Mouse (Mus musculus) midbrain, embryonic 13.5 days (tissue): ENCODE data around the gene 2510009E07Rik. TPM values are rescaled to one million over a fixed set of nuclear protein-coding genes. Genes with fewer than 3 reads are reported as not detected.
"Not testable (repeated sequence)": the region's sequence is repeated elsewhere in the genome, so short reads cannot be mapped to it uniquely, and the experiment has no call there.

ENCODE experiments used
- ATAC-seq: fragments of 200-750 bp; cut with Nextera tagmentation; 2 replicates; pipeline ENCODE4 v1.8.0; 2017; ENCODE audit warnings: mild to moderate bottlenecking, moderate TSS enrichment, moderate library complexity
- H3K27ac ChIP-seq: fragments of 300-500 bp; sonication (generic); 2 replicates; pipeline ENCODE4 v1.5.1; 2015; ENCODE audit warnings: inconsistent platforms, mild to moderate bottlenecking, moderate library complexity
- H3K27me3 ChIP-seq: fragments of 300-500 bp; sonication (generic); 2 replicates; pipeline ENCODE4 v1.6.1; 2015; ENCODE audit warnings: mild to moderate bottlenecking, inconsistent platforms
- H3K36me3 ChIP-seq: fragments of 300-500 bp; sonication (generic); 2 replicates; pipeline ENCODE4 v1.6.1; 2015; ENCODE audit warnings: mild to moderate bottlenecking, inconsistent platforms
- H3K4me1 ChIP-seq: fragments of 300-500 bp; sonication (generic); replicated peaks from 2 replicates; pipeline ENCODE4 v1.6.1; 2015; ENCODE audit warnings: inconsistent platforms
- H3K4me2 ChIP-seq: fragments of 300-500 bp; sonication (generic); replicated peaks from 2 replicates; pipeline ENCODE4 v1.6.1; 2015; ENCODE audit warnings: moderate library complexity, mild to moderate bottlenecking, inconsistent platforms
- H3K4me3 ChIP-seq: fragments of 300-500 bp; sonication (generic); replicated peaks from 2 replicates; pipeline ENCODE4 v1.5.1; 2015; ENCODE audit warnings: mild to moderate bottlenecking, inconsistent platforms
- H3K9ac ChIP-seq: fragments of 300-500 bp; sonication (generic); replicated peaks from 2 replicates; pipeline ENCODE4 v1.6.1; 2015; ENCODE audit warnings: mild to moderate bottlenecking, inconsistent platforms
- H3K9me3 ChIP-seq: fragments of 300-500 bp; sonication (generic); 2 replicates; pipeline ENCODE4 v1.6.1; 2016; ENCODE audit warnings: mild to moderate bottlenecking, inconsistent platforms
- WGBS: fragments of 180-500 bp; shearing (Covaris S2); methylation state at CpG from one replicate; pipeline ENCODE4 v1.1.7; 2015; 5-methylcytosine and 5-hydroxymethylcytosine counted together
- polyA plus RNA-seq: library from polyadenylated mRNA; unstranded; fragments of >200 nt; fragmentation: Nextera tagmentation; extraction: Ambion mirVana; gene quantifications from 2 replicates; pipeline ENCODE4 v1.2.1, GENCODE M21; 2015

Gene 2510009E07Rik
- polyA plus RNA-seq, 1 experiment from 2014 or later = 91.1 TPM

DNA sequence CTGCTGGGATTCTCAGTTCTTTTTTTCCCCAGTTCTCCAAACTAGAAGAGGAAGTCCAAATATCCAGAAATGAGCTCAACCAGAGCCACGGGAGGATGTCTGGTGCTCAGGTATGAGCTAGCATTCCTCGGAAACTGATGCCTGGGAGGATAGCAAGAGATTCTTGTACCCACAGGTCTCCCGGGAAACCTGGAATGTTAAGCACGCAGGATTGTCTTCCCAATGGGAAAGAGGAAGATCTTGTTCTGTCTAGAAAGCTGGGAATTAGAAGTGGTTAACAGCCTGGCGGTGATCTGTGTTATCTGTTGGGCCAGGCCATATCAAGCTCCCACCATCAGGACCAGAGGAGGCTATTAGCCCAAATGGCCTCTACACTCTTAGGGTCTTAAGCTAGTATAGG, 10.2 kb upstream of the 2510009E07Rik start:
- Histone ChIP-seq H3K36me3 (no peaks in the 10 kb centered on the region), H3K4me2 (no peak overlapping the region), H3K27me3 (no peaks in the 10 kb centered on the region), H3K9me3 (peaks cover 8% of the 10 kb centered on the region; the same call in 1 of the 2 replicates), H3K4me3 (no peak overlapping the region), H3K4me1 (peaks cover 11% of the 10 kb centered on the region), H3K9ac (no peak overlapping the region), H3K27ac (no peak overlapping the region)
- ATAC-seq = no peak
- WGBS = 29% methylated on average over 5 of the region's 5 CpGs

DNA sequence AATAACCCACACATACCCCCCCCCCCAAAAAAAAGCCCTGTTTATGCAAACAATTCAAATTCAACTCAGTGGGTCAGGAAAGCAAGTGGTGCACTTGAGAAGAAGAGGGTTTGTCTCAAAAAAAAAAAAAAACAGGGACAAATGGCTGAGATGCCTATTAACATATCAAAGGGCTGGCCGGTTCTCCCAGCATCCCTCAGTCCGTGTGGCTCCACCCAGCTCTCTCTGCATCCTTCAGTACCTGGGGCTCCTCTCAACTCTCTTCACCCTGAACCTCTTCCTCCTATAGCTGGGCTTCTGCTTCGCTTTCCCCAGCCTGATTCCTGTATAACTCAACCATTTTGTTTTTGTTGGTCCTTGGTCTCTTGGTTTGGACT, 7.8 kb upstream of the 2510009E07Rik start:
- ATAC-seq = peak; percentile 81
- Histone ChIP-seq H3K27ac (peak overlapping the region; percentile 61), H3K4me1 (peaks cover 11% of the 10 kb centered on the region), H3K4me3 (peak overlapping the region; percentile 16; the same call in 1 of the 2 replicates), H3K9ac (no peak overlapping the region), H3K4me2 (peak overlapping the region; percentile 36), H3K27me3 (no peaks in the 10 kb centered on the region), H3K9me3 (peaks cover 8% of the 10 kb centered on the region; the same call in 1 of the 2 replicates), H3K36me3 (no peaks in the 10 kb centered on the region)
- WGBS = 2% methylated on average over 3 of the region's 3 CpGs

DNA sequence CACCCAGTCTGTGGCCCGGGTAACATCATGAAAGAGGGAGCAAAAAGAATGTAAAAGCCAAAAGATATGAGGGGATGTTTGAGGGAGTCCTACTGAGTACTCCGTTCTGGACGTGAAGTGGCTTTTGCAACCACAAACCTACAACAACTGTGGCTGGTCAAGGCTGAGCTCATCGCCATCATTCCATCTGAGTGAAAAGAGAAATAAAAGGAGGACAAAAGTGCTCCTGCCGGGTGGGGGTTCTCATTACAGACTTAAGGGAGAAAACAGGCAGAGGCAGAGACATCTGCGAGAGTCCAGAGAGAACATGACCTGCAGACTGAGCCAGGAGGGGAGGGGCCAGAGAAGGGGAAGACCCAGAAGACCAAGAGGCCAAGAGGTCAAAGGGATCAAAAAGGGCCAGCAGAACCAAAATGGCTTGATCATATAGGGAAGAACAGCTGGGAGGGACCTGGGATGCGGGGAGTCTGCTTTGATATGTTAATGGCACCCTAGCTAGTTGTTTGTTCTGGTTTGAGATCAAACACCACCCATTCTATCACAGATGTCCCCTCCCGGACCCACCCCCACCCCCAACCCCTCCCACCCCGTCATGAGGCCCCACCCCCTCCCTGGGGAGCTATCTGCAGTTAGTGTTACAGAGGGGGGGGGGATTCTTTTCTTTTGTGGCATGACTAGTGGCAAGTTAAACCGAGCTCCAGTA, 7.3 kb upstream of the 2510009E07Rik start:
- H3K4me1 ChIP-seq = peaks cover 11% of the 10 kb centered on the region
- no peaks in the 10 kb centered on the region for H3K27me3 ChIP-seq
- peak; percentile 77 for ATAC-seq
- H3K36me3 ChIP-seq = no peaks in the 10 kb centered on the region
- H3K9ac ChIP-seq = no peak overlapping the region
- peak overlapping the region; percentile 61 for H3K27ac ChIP-seq
- H3K4me3 ChIP-seq = peak overlapping the region; percentile 16; the same call in 1 of the 2 replicates
- 6% methylated on average over 10 of the region's 10 CpGs for WGBS
- H3K9me3 ChIP-seq = peaks cover 8% of the 10 kb centered on the region; the same call in 1 of the 2 replicates
- peak overlapping the region; percentile 36 for H3K4me2 ChIP-seq

DNA sequence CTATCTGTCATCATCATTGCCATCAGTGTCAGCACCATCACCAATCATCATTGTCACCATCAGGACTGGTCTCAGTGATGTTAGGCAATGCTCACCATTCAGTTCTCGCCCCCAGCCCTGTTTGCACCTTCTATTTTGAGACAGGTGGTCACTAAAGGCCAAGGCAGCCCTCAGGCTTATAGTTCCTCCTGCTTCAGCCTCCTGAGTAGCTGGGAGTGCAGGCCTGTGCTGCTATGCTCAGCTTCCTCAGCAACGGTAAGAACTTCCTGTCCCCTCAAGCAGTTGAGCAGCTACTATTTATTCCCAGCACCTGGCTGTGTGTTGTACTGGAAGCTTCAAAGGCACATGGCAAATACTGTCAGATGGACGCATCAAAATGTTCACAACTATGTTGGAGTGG, 3.7 kb upstream of the 2510009E07Rik start:
- no peak for ATAC-seq
- H3K4me3 ChIP-seq = no peak overlapping the region
- WGBS = 88% methylated on average over 3 of the region's 3 CpGs

DNA sequence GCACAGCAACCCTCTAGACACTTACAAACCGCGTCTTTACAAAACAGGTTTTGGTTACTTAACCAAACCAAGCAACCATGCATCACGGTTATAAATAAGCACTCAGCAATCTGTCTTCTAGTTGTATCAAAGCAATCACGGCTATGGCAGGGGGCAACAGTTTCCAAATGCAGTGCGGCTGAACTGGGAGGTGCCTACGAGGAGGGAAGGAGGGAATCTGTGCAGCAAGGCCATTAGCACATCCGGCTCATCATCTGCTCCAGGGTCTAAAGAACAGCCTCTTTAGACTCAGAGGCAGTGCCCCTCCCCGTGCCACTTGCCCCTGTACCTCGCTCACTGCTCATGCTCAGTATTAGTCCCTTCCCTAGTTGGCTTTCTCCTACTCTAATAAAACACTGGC, 2.5 kb upstream of the 2510009E07Rik start:
- peaks cover 28% of the 10 kb centered on the region for H3K4me1 ChIP-seq
- no peaks in the 10 kb centered on the region for H3K27me3 ChIP-seq
- no peak overlapping the region for H3K4me2 ChIP-seq
- no peak for ATAC-seq
- H3K27ac ChIP-seq = no peak overlapping the region
- H3K9ac ChIP-seq = no peak overlapping the region
- H3K9me3 ChIP-seq = peaks cover 8% of the 10 kb centered on the region; the same call in 1 of the 2 replicates
- H3K36me3 ChIP-seq = no peaks in the 10 kb centered on the region
- 71% methylated on average over 9 of the region's 9 CpGs for whole genome bisulfite sequencing
- H3K4me3 ChIP-seq = no peak overlapping the region

More for the DNA sequence above, 3.7 kb upstream of the 2510009E07Rik start:
- Histone ChIP-seq H3K4me2 (no peak overlapping the region), H3K4me1 (peaks cover 22% of the 10 kb centered on the region), H3K27ac (no peak overlapping the region), H3K9me3 (peaks cover 8% of the 10 kb centered on the region; the same call in 1 of the 2 replicates), H3K27me3 (no peaks in the 10 kb centered on the region), H3K9ac (no peak overlapping the region), H3K36me3 (no peaks in the 10 kb centered on the region)

DNA sequence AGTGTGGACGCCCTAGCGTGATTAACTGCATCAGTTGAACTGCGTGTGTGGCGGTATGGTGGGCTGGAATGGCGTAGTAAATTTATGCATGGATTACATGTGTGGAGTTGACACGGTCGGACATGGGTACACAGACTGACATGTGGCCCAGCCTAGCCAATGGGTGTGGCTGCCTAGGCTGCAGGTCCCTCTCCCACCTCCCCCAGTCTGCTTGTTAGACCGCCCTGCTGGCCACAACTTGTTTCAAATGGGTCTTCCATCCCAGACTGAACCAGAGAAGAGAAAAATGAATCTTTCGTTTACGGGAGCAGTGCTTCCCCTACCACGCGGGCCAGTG, 745 bp upstream of the 2510009E07Rik start:
- peaks cover 4% of the 10 kb centered on the region; the same call in 1 of the 2 replicates for H3K9me3 ChIP-seq
- no peaks in the 10 kb centered on the region for H3K36me3 ChIP-seq
- WGBS = 0% methylated on average over 12 of the region's 12 CpGs
- no peaks in the 10 kb centered on the region for H3K27me3 ChIP-seq
- H3K27ac ChIP-seq = peak overlapping the region; percentile 98
- H3K9ac ChIP-seq = peak overlapping the region; percentile 93
- H3K4me3 ChIP-seq = peak overlapping the region; percentile 65
- peak overlapping the region; percentile 83 for H3K4me2 ChIP-seq
- peak; percentile 84 for ATAC-seq
- H3K4me1 ChIP-seq = peaks cover 39% of the 10 kb centered on the region

DNA sequence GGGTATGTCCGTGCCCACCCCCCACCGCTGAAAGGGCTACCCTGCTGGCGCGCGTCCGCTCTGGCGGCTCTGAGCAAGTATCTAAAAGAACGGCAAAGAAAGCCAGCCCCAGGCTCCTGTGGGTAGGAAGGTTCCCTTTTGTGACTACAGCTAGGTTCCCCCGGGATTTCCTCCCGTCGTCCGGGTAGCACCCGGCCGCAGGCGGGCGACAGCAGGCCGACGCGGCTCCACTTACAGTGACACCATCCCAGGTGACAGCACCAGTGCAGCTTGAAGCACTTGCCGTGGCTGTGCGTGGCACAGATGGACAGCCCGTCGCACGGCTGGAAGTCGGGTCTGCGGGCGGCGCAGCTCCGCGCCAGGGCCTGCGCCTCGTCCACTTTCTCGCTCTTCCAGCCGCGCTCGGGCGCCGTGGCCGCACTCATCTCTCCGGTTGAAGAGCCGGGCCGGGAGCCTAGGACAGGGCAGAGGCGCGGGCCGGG, 443 bp downstream of the 2510009E07Rik start:
- no peaks in the 10 kb centered on the region for H3K27me3 ChIP-seq
- peak overlapping the region; percentile 65 for H3K4me3 ChIP-seq
- peaks cover 4% of the 10 kb centered on the region for H3K36me3 ChIP-seq
- H3K27ac ChIP-seq = peak overlapping the region; percentile 98
- H3K9ac ChIP-seq = peak overlapping the region; percentile 93
- no peaks in the 10 kb centered on the region for H3K9me3 ChIP-seq
- peaks cover 43% of the 10 kb centered on the region for H3K4me1 ChIP-seq
- ATAC-seq = peak; percentile 79
- WGBS = under 1% methylated on average over 45 of the region's 45 CpGs
- peak overlapping the region; percentile 83 for H3K4me2 ChIP-seq

DNA sequence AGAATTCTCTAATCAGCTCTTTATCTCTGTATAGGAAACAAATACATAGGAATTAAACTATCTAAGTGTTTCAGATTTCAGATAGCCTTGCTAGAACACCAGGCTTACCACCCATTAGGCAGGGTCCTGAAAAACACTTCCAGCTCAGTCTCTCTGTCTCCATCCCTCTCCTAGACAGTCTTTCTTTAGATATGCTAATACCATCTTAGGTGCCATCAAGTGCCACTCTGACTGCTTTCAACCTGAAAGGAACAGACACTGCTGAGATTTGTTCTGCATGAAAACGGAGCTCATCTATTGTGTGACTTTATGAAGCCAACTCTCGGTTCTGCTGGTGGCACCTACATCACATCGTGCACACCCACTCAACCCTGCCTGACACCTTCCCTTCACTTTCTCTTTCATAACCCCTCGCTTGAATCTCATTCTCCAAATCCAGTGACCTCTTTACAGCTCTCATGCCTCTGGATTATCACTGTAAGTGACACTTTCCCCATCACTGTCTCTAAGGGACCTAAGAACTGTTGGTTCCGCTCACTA, 4.2 kb downstream of the 2510009E07Rik start:
- Histone ChIP-seq H3K27me3 (no peaks in the 10 kb centered on the region), H3K36me3 (peaks cover 33% of the 10 kb centered on the region)
- 29% methylated on average over 5 of the region's 5 CpGs for WGBS

DNA sequence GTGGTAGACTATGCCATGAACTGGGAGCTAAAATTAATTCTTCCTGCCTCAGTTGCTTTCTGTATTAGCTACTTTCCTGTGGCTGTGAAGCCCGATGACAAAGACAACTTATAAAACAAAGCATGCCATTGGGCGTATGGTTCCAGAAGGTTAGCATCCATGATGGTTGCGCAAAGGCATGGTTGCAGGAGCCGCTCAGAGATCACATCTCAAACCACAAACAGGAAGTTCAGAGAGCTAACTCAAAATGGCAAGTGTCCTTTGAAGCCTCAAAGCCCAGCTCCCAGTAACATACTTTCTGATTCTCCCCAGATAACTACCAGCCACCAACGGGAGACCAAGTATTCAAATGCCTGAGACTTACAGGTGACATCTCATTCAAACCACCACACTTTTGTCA, 5.3 kb downstream of the 2510009E07Rik start:
- Histone ChIP-seq H3K4me2 (no peak overlapping the region), H3K27me3 (no peaks in the 10 kb centered on the region), H3K4me1 (peaks cover 37% of the 10 kb centered on the region), H3K9ac (no peak overlapping the region), H3K9me3 (peaks cover 5% of the 10 kb centered on the region), H3K4me3 (no peak overlapping the region), H3K27ac (no peak overlapping the region), H3K36me3 (peaks cover 33% of the 10 kb centered on the region)
- ATAC-seq = no peak
- WGBS = 92% methylated on average over 5 of the region's 5 CpGs

More for the DNA sequence above, 4.2 kb downstream of the 2510009E07Rik start:
- H3K9me3 ChIP-seq = peaks cover 3% of the 10 kb centered on the region; the same call in 1 of the 2 replicates
- peak overlapping the region; percentile 83 for H3K4me2 ChIP-seq
- no peak overlapping the region for H3K9ac ChIP-seq
- no peak overlapping the region; the same call in 1 of the 2 replicates for H3K4me3 ChIP-seq
- ATAC-seq = no peak
- peak overlapping the region; percentile 7; the same call in 1 of the 2 replicates for H3K27ac ChIP-seq
- H3K4me1 ChIP-seq = peaks cover 39% of the 10 kb centered on the region

DNA sequence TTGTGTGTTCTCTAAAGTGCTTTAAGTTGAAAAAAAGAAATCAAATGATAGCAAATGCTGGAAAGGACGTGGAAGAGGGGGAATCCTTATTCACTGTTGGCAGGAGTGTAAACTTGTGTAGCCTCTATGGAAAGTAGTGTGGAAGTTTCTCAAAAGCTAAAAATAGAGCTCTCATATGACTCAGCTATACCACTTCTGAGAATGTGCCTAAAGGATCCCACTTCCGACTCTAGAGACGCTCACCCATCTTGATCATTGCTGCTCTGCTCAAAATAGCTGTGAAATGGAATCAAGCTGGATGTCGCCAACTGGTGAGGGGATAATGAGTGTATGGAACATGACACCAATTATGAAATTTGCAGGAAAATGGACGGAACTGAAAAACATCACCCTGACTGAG, 7.1 kb downstream of the 2510009E07Rik start:
- WGBS = 93% methylated on average over 5 of the region's 5 CpGs
- no peak for ATAC-seq
- Histone ChIP-seq H3K9ac (no peak overlapping the region), H3K4me1 (peaks cover 24% of the 10 kb centered on the region), H3K27ac (no peak overlapping the region), H3K4me2 (no peak overlapping the region), H3K4me3 (no peak overlapping the region), H3K9me3 (peaks cover 8% of the 10 kb centered on the region), H3K27me3 (no peaks in the 10 kb centered on the region), H3K36me3 (peaks cover 45% of the 10 kb centered on the region)

DNA sequence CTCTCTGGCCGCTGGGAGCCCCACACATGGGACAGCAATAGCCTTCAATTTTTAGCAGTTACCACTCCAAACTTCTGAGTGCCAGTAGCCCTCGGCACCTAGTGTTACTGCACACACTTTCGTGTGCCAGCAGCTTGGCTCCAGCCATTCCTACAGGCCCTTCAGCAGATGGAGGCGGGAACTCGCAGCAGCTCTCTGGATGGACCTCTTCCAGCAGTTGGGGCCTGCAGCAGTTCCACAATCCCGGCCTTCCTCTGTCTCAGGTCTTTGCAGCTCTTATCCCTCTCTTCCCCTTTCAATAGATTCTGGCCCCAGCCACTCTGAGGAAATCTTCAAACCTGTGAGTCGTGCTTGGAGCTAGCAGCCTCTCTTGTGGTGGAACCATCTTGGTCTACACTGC, 17.7 kb downstream of the 2510009E07Rik start:
- WGBS = 96% methylated on average over 7 of the region's 7 CpGs
- Histone ChIP-seq H3K4me3 (no peak overlapping the region), H3K27me3 (no peaks in the 10 kb centered on the region), H3K4me2 (no peak overlapping the region), H3K4me1 (peaks cover 22% of the 10 kb centered on the region), H3K36me3 (peaks cover 17% of the 10 kb centered on the region), H3K9ac (no peak overlapping the region), H3K27ac (no peak overlapping the region), H3K9me3 (no peaks in the 10 kb centered on the region)
- no peak for ATAC-seq

DNA sequence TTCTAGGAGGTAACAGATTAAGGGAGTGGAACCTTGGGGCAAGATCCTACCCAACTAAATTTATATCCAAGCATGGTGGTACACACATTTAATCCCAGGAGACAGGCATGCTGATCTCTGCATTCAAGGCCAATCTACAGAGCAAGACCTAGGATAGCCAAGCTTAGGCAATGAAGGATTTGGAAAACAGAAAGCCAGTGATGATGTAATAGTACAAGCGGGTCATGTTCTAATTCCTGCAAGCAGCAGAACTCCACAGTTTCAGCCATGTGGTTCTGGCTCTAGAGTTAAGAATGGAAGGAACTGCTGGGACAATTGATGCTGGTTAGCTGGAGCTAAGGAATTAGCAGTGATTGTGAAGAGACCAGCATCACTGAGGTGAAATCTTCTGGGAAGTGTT, 20.8 kb downstream of the 2510009E07Rik start:
- H3K27ac ChIP-seq, H3K9me3 ChIP-seq, H3K27me3 ChIP-seq, H3K4me1 ChIP-seq, ATAC-seq, H3K4me3 ChIP-seq, H3K9ac ChIP-seq, H3K4me2 ChIP-seq: not testable (repeated sequence)
- peaks cover 17% of the 10 kb centered on the region for H3K36me3 ChIP-seq
- 100% methylated on average over 1 of the region's 1 CpGs for WGBS
